ENCODE assay signal across 17 mouse cellular contexts in the genomic region with DNA sequence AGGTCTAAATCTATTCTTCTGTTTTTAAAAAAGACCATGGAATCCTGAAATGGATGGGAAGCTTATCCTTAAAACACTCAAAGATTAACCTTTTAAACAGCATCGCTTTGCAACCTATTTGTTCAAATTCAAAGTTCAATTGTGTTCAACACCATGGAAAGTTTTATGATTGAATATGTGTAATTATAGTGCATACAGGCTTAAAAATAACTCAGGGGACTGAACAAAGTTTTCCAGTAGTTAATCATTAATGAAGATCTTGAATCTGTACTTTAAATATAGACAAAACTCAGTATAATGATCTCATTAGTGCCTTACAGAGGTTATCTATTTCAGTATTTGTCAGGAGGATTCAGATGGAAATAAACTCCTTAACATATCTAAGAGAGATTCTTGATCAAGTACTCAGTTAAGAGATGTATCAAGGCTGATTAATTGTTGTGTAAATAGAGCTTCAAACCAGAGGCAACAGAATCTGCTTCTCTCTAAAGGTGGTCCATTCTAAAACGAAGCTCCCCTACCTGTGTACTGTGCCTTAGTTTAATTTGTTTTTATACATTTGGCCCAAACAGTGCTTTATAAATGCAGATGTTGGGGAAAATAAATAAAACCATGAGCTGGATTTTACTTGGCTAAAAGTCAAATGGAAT.
"Had no signal": no experiment of that assay in that cellular context is flagged by ENCODE, and none has a peak within 500 bp of the region (broad histone marks: within the 10 kb centered on the region; RNA-seq: fewer than 3 reads in every experiment).

No protein-coding gene starts in this region.

- H3K27me3 ChIP-seq: lung, embryonic 15.5 days; megakaryocyte, embryonic 14.5 days; midbrain, embryonic 13.5 days; midbrain, embryonic 15.5 days; neural tube, embryonic 12.5 days; stomach, embryonic 15.5 days had no signal

- DNase-seq: lung, adult 2 months; lung, postnatal 14 days; lung, postnatal 36 days; right cerebral cortex, postnatal 14 days; thymus, adult 2 months; thymus, postnatal 25 days; thymus, postnatal 4 days had no signal

- H3K9ac ChIP-seq: lung, embryonic 15.5 days; midbrain, embryonic 13.5 days; midbrain, embryonic 15.5 days; neural tube, embryonic 12.5 days; stomach, embryonic 15.5 days had no signal

- H3K4me3 ChIP-seq: lung, embryonic 15.5 days; megakaryocyte, embryonic 14.5 days; midbrain, embryonic 13.5 days; midbrain, embryonic 15.5 days; neural tube, embryonic 12.5 days; stomach, embryonic 15.5 days had no signal

- H3K4me2 ChIP-seq: lung, embryonic 15.5 days; midbrain, embryonic 11.5 days; midbrain, embryonic 13.5 days; midbrain, embryonic 15.5 days; neural tube, embryonic 12.5 days; stomach, embryonic 15.5 days had no signal

- H3K36me3 ChIP-seq: lung, embryonic 15.5 days; midbrain, embryonic 13.5 days; midbrain, embryonic 15.5 days; neural tube, embryonic 12.5 days; stomach, embryonic 15.5 days had no signal

- ATAC-seq: lung, postnatal 0 days; midbrain, embryonic 13.5 days; midbrain, embryonic 15.5 days had no signal

- H3K9me3 ChIP-seq: lung, embryonic 15.5 days; midbrain, embryonic 13.5 days; midbrain, embryonic 15.5 days; neural tube, embryonic 12.5 days; stomach, embryonic 15.5 days had no signal

- H3K4me1 ChIP-seq: lung, embryonic 15.5 days; megakaryocyte, embryonic 14.5 days; midbrain, embryonic 13.5 days; midbrain, embryonic 15.5 days; neural tube, embryonic 12.5 days; stomach, embryonic 15.5 days had no signal

- H3K27ac ChIP-seq: lung, embryonic 15.5 days; macrophage; midbrain, embryonic 13.5 days; midbrain, embryonic 15.5 days; neural tube, embryonic 12.5 days; stomach, embryonic 15.5 days; stomach, postnatal 0 days had no signal
